Mouse (Mus musculus): ENCODE results near the gene Tmem121b.

Tmem121b gene

DNA sequence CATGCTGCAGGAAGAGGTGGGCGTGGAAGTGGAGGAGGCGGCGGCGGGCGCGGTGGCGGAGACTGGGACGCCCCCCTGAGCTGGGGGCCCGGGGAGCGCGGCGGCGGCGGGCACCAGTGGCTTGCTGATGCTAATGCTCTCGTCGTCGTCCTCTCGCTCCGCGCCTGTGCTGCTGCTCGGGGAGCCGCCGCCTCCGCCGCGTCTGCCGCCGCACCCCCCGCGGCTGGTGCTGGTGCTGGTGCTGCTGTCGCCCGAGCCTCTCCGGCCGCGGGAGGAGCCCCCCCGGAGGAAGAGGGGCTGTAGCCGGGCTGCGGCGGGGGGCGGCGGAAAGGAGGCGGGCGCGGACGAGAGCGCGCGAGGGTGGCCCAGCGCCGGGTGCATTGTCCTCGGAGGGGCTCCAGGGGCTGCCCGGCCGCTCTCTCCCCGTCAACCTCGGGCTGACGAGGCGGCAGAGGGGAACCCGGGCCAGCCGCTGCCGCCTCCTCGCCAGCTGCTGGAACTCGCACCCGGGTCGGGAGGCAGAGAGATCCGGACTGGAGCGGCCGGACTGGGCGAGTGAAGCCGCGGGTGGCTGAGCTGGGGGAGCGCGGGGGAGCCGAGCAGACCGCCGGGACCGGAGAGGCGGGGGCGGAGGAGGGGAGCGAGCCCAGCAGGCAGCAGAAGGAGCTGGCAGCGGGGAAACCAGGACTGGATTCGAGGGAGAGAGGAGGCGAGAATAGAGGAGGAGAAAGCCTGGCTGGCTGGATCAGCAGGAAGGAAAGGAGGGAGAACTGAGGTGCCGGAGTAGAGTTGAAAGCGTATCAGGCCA is at the start of gene Tmem121b:
Tmem121b (minus strand) TSS at position 434 of the 808 bp plus-strand sequence.
- peak; percentile 61 to 79 for DNase-seq

DNA sequence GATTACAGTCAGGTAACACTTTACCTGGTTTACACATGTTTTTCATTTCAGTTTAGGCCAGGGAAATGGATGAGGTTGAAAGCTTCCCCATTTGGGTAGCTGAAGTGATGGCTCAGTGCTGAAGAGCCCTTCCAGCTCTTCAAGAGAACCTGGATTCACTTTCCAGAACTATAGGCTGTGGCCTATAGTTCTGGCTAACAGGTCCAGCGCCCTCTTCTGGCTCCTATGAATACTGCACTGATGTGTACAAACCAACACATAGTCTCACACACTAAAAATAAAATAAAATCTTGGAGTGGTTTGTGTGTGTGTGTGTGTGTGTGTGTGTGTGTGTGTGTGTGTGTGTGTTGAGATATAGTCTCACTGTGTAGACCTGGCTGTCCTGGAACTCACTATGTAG is 48.5 kb upstream of the Tmem121b start:
- no peak for DNase-seq

DNA sequence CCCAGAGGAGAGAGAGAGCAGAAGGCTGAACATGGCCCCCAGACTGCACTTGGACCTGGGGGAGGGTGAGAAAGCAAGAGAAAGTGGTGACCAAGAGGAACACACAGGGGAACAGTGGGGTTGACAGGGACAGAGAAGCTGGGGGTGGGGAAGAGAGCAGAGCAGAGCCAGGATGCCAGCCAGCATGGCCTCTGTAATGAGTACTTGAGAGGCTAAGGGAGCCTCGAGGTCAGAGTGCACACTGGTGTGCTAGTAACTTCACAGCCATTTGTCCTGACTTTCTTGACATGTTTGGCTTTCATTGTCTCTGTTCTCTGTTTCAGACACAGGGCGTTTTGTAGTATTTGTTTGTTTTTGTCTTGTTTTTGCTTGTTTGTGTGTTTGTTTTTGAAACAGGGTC is 47.8 kb upstream of the Tmem121b start:
- DNase-seq: no peak

DNA sequence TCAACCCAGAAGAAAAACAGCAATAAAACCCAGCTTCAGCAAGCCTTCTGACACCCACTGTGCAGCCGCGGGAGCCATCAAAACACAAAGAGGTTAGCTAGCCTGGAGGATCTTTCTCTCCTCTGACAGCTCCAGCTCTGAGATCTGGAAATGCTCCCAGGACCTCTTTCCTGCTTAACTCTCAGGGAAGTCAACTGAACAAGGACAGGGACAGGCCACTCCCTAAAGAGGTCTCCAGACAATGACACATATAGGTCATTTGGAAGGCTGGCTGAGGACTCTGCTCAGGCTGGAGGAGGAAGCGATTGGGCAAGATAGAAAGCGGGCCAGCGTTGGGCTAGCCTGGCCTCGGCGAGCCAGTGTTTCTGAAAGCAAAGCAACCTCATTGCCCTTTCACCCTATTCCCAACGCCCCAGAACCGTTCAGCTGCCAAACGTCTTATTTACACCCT is 46.2 kb upstream of the Tmem121b start:
- DNase-seq: no peak

DNA sequence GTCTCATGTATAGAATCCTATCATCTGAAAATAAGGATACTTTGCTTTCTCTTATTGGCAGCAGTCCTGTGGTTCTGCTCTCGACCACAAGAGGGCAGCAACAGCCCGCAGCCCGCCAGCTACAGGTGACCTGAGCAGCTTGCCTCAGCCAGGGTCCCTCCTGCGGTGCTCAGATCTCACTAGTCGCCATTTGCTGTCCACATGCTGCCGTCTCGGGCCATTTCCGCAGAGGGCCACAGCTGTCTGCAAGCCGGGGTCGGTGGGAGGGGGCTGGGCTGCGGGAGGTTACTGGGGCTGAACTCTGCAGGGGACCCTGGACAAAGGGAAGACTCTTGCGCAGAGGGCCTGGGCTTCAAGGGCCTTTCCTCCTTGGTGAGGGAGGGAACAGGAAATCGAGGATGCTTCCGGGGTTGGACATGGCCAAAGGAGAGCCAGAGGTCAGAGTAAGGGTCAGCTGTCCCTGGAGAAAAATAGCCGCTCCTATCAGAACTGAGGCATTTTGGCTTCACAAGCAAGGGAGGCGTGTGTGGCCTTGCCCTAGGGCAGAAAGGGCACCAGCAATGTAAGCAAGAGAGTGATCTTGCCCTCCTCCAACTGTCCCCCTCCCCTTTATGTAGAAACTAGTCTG is 45.6 kb upstream of the Tmem121b start:
- peak; percentile 81 to 82 for DNase-seq

DNA sequence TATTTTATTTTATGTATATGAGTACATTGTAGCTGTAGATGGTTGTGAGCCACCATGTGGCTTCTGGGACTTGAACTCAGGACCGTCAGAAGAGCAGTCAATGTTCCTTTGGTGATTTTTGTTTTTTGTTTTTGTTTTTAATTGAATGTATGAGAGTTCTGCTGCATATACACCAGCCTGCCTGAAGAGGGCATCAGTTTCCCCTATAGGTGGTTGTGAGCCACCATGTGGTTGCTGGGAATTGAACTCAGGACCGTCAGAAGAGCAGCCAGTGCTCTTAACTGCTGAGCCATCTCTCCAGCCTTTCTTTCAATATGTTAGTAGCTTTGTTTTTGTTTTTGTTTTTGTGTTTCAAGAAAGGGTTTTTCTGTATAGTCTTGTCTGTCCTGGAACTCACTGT is 42.7 kb upstream of the Tmem121b start:
- no peak for DNase-seq

DNA sequence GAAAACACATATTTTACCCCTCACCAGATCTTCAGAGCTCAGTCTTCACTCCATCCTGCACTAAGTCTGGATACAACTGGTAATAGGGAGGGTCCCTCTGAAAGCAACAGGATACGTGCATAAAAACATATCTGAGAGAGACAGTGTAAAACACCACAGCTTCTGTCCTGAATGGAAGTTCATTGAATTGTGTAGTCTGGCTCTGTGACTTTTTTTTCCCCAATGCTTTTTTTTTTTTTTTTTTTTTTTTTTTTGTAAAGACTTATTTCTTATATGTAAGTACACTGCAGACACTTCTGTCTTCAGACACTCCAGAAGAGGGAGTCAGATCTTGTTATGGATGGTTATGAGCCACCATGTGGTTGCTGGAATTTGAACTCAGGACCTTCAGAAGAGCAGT is 39.0 kb upstream of the Tmem121b start:
- DNase-seq: no peak

DNA sequence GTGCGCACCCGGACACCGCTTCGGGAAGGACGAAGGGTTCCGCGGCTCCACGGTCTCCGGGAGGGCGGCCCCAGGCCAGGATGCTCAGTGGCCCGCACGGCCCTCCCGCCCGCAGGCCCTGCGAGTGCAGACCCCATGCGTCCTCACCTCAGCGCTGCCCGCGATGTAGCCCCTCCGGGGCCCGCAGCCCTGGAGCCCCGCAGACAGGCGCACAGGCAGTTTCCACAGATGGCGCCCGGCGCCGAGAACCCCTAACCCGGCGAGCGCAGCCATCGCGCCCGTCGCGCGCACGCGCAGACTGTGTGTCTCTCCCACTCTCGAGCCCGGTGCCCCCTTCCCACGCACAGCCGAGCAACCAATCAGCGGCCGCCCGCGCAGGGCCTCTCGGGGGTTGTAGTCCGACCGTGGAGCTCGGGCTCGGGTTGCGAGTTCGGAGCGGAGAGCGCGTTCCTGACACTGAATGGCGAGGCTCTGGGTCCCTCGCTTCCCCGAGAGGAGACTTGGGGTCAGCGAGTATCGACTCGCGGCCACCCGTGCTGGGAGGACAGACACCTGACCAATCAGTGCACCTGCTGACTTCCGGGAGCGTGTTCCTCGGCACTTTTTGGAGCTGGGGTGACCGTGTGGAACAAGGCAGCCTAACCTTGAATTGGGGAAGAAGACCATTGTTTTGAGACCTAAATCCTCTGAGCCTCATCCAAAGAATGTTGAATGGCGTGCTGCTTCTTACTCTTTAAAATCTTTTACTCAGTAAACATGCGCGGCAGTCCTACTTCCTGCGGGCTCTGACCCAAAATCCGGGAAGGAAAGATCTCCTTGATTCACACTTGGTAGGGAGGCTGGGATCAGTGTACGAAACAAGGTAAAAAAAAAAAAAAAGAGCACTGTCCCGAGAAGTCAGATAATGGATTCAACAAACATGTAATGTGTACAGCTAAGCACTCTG is 37.7 kb upstream of the Tmem121b start, which contains the start of gene Hdhd5:
Hdhd5 (minus strand) TSS at position 300 of the 946 bp plus-strand sequence.
- DNase-seq: peak; percentile 93 to 96

DNA sequence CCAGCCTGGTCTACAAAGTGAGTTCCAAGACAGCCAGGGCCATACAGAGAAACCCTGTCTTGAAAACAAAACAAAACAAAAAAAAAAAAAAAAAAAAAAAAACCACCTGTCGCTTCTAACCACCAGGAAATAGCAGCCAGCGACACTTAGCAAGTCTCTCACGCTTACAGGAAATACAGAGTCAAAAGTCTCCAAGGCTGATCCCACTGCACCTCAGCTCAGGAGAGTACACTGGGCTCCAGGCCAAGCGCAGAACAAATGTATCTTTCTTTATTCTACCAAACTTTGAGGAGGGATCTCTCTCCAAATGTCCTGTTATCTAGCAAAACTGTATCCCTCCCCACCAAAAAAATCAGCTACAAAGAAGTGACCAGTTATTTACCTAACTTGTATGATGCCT is 35.5 kb upstream of the Tmem121b start:
- DNase-seq: no peak

DNA sequence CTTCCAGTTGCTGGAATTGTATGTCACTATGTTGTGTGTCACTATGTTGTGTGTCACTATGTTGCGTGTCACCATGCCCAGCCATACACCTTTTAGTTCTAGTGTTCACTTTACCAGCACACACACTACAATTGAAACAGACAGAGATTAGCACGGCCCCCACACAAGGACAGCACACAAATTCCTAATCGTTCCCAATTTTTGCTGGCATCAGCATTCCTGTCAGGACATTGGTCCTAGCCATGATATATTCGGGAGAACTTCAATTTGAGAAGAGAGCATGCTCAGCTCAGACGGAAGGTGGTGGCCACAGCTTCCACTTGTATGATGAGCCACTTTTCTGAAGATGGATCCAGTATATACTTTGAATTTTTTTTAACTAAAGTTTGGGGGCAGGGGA is 31.2 kb upstream of the Tmem121b start:
- no peak for DNase-seq

DNA sequence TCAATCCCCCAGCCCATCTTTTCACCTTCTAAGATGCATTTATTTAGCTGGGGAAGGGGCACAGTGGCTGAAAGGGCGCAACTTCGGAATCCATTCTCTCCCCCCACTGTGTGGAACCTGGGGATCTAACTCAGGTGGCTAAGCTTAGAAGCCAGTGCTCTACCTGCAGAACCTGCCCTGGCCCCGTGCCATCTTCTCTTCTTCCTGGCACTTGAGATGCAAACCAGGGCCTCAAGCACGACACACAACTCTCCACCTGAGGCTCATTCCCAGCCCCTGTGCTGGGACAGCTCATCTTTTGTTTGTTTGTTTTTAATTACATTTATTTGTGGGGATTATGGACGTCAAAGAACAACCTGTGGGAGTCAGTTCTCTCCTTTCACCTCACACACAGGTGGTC is 26.0 kb upstream of the Tmem121b start:
- no peak for DNase-seq

DNA sequence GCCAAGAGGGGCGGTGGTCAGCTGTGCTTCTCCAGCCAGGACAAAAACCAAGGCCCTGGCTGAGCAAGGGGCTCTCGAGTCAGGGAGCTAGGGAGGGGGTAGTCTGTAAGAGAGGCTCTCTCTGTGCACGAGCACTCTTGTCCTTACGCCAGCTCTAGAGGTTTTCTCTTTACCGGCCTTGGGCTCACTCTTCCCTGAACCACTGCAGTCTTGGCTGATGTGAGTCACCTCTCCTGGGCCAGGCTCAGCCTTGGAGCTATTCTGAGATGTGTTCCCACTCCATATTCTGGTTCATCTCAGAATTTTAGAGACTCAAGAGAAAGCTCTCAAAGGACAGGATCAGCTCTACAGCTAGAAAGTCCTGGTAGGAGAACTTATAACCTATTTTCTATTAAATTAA is 23.7 kb upstream of the Tmem121b start:
- DNase-seq: no peak

DNA sequence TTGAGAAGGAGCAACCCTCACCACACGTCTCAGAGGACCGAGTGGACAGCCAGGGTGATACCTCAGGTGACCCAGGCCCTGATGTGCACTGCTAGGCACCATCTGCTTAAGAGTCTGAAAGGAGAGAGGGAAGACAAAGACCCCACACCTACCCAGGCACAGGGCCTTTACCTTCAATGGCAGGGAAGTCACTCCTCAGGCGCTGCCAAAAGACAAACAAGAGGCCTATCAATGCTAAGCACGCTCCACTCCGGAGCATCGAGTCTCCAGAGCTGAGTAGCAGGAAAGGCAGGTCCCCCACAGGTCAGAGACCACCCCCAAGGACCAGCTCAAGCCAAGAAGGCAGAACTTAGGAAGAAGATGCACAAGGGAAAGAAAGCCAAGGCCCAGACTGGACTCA is 23.3 kb upstream of the Tmem121b start:
- no peak for DNase-seq

DNA sequence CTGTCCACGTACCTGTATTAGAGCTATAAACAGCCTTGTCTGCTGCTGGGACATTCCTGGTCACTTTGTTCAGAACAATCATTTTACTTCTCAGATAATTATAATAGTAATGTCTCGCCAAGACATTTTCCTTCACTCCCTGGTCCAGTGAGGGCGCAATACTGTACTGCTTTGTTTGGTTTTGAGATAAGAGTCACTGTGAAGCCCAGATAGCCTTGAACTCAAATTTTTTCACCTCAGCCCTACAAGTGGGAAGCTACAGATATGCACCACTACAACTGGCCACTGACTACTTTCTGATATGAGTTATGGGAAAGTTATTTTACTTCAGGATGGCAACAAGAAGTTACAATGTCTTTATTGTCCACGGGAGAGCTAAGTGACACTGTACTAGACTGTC is 22.8 kb upstream of the Tmem121b start:
- DNase-seq: no peak

DNA sequence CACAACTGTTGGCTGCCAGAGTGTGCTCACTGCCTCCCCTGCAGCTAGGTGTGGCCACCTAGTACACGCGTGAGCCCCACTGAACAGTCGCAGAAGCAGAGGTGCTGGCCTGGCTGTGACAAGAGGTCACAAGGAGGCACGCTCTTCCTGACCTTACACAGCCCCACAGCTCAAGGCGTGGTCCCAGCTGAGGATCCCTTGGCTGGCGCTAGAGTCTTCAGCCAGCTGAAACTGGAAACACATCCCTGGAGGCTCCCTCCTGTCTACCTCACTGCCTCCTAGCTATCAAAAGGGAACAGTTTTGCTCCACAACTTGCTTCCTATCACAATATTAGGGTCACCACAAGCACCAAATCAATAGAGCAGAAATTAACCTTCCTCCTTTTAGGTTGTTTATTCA is 17.6 kb upstream of the Tmem121b start:
- no peak for DNase-seq

DNA sequence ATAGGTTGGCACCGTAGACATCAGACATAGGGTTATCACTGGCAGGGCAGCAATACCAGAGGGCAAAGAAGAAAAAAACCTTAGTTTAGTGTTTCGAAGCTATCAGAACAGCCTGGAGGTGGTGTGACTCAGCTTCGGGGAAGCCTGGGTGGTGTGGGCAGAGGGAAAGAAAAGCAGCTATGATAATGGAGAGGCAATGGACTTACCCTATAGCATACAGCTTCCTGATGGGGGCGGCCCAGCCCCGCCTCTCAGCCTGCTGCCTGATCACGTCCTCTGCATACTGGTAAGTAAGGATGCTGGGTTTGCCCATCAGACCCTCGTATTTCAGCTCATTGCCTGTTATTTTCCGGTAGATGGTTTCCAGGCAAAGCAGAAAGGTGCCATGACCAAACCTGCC is 16.8 kb upstream of the Tmem121b start:
- DNase-seq: no peak

DNA sequence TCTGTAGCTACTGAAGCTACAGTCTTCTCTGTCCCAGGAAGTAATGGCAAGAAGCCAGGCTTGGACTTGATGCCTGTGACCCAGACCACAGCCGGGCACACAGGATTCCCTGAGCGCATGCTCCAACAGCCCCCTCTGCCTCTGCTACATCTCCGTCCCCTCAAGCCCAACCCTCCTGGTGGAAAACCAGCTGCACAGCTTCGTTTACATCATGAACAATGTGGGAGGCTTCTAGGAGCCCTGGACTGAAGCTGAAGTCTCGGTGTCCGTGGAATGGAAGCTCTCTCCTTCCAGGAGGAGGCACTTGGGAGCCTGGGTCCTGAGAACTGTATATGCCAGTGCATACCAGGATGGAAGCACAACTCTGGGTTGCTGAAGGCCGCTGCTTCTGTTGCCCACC is 16.4 kb upstream of the Tmem121b start:
- DNase-seq: no peak

DNA sequence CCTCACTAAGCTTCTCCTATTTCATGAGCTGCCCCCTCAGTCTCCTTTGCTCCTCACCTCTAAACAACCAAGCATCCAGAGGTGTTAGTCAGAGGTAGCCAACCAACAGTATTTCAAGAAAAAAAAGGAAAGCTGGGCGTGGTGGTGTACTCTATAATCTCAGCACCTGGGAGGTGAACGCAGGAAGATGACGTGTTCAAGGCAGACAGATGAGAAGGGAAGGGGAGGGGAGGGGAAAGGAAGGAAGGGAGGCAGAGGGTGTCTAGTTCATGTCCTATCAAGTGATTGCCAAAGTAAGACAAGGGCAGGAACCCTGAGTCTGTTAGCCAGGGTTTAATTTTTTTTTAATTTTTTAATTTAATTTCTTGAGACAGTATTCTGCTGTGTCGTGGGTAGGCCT is 15.0 kb upstream of the Tmem121b start:
- DNase-seq: no peak

DNA sequence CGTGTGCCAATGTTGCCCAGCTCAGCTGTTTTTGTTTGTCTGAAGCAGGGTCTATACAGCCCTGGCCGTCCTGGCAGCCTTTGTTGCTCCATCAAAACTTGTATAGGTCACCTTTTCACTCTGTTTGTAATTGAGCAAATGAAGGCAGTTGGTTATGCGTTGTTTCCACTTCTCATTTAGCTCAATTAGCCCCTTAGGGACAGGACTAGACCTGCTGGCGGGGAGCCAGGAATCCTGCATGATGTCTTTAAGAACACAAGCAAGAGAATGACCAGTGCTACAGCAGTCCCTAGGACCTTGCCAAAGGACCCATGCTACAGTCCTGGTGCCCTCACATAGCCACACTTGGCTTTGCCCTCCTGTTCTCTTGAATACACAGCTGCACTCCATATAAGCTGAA is 11.9 kb upstream of the Tmem121b start:
- no peak for DNase-seq

DNA sequence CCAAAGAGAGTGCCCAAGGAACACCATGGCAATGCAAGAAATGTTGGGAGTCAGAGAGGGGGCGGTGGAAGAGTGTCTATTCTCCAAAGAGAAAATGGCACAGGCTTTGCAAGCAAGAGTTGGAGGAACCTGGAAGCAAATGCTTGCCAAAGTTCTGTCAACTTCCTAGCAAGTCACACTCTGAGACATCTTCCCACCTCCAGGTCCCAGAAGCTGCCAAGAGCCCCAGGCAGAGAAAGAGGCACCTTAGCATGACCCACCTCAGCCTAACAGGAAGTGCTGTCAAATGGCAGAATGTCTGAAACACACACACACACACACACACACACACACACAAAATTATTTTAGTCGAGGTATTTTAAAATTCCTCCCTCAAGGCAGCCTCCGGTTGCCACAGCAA is 10.4 kb upstream of the Tmem121b start:
- no peak for DNase-seq

DNA sequence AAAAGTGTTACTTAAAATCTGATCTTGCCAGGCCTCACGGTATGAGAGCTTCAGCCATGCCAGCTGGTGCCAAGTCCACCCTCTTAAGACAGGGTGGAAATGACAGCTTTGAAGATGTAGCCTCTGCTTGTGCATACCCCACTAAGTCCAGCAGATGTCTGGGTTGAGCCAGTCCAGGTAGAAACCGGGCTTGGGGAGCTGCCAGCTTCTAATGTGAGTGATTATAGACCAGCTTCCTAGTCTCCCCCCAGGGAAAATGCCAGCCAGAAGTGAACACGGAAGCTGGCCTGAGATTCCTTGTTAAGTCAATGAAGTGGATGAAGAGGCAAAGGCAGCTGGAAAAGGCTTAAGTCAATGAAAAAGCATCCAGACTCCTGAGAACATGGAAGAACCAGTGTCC is 2.9 kb upstream of the Tmem121b start:
- no peak for DNase-seq

DNA sequence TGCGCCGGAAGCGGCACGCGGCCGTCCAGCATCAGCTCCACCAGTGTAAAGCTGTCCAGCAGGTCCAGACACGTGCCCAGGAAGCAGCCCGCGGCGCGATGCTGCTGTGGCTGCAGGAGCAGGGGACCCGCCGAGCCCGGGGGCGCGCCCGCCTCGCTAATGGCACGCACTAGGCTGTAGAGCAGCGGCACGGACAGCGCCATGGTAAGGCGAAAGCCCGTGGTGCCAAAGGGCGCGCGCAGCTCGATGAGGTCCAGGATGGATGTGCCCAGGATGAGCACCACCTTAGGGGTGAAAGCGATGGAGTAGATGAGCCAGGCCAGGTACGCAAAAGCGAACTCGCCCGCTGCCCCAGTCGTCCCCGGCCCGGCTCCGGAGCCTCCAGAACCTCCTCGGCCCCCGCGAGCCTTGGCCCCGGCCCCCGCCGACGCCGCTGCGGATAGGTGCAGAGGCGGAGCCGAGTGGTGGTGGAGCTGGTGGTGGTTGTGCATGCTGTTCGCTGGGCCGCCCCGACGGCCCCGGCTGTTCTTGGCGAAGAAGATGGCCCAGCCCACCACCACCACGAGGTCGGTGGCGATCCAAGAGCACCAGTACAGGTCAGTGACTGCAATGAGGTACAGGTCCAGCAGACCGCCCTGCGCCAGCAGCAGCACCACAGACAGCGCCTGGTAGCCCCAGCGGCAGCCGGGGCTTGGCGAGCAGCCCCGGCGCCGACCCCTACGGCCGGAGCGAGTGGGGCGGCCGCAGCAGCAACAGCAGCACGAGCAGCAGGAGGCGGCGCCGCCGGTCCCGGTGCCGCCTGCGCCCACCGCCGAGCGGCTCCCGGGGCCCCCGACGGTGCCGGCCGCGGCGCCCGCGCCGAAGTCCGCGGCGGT is 871 bp downstream of the Tmem121b start:
- DNase-seq: peak in 1 of 2 experiments; percentile 24
